Comparison of ENCODE assay signal across 13 mouse cellular contexts in genomic region chr12:44380805-44381204, GRCm38 (mm10). TPM values are rescaled to one million over a fixed set of nuclear protein-coding genes. Genes with fewer than 3 reads are reported as not detected.
DNase-seq lines count a peak whose midpoint lies in the region; ATAC-seq and TF ChIP-seq lines count a peak whose summit lies in the region.
"Had no signal": no experiment of that assay in that cellular context is flagged by ENCODE, and none has a peak within 500 bp of the region (broad histone marks: within the 10 kb centered on the region; RNA-seq: fewer than 3 reads in every experiment).

No protein-coding gene starts in this region.

- no peak for TF ChIP-seq POLR2A in thymus, adult 2 months (IDR thresholded peaks at IDR 0.05; ENCODE audit: control insufficient read depth, extremely low read depth, insufficient read depth, low read length, poor library complexity)

- peak overlapping the region; percentile 51 for H3K27ac ChIP-seq in forebrain, embryonic 15.5 days (replicated peaks)
- H3K27ac ChIP-seq in forebrain, embryonic 10.5 days = no peak overlapping the region
- H3K27ac ChIP-seq in layer of hippocampus, adult 2 months = peak overlapping the region; percentile 92
- no peak overlapping the region for H3K27ac ChIP-seq in stomach, postnatal 0 days (replicated peaks)
- no peak overlapping the region for H3K27ac ChIP-seq in thymus, adult 2 months (ENCODE audit: control insufficient read depth, insufficient read depth, low read length)
- H3K27ac ChIP-seq: liver, embryonic 13.5 days; neural tube, embryonic 15.5 days had no signal

- intact Hi-C loops in left cerebral cortex, postnatal 4 days (cut with DNase I) = no loop called here

- TF ChIP-seq CTCF in layer of hippocampus, adult 2 months (conservative IDR thresholded peaks at IDR 0.05) = no peak
- no peak for TF ChIP-seq CTCF in stomach, postnatal 0 days (IDR thresholded peaks at IDR 0.05; ENCODE audit: low read depth)
- TF ChIP-seq CTCF in thymus, adult 2 months (IDR thresholded peaks at IDR 0.05; ENCODE audit: borderline replicate concordance, control insufficient read depth, extremely low read depth, insufficient read depth, low read length, poor library complexity) = no peak

- no peaks in the 10 kb centered on the region for H3K27me3 ChIP-seq in forebrain, embryonic 15.5 days
- no peaks in the 10 kb centered on the region for H3K27me3 ChIP-seq in forebrain, embryonic 10.5 days (ENCODE audit: poor library complexity, severe bottlenecking)
- no peaks in the 10 kb centered on the region for H3K27me3 ChIP-seq in stomach, postnatal 0 days (ENCODE audit: control insufficient read depth, insufficient read depth, low read length)
- H3K27me3 ChIP-seq in thymus, adult 2 months (ENCODE audit: control insufficient read depth, insufficient read depth, low read length) = no peaks in the 10 kb centered on the region
- H3K27me3 ChIP-seq: liver, embryonic 13.5 days; neural tube, embryonic 15.5 days had no signal

- H3K4me2 ChIP-seq in forebrain, embryonic 15.5 days (replicated peaks) = no peak overlapping the region
- no peak overlapping the region for H3K4me2 ChIP-seq in stomach, postnatal 0 days (replicated peaks; ENCODE audit: low read depth)
- H3K4me2 ChIP-seq: liver, embryonic 13.5 days; neural tube, embryonic 15.5 days had no signal

- H3K4me1 ChIP-seq in forebrain, embryonic 15.5 days = peaks cover 30% of the 10 kb centered on the region
- no peaks in the 10 kb centered on the region; the same call in 1 of the 2 replicates for H3K4me1 ChIP-seq in forebrain, embryonic 10.5 days
- no peaks in the 10 kb centered on the region for H3K4me1 ChIP-seq in stomach, postnatal 0 days (replicated peaks; ENCODE audit: control insufficient read depth, insufficient read depth)
- no peaks in the 10 kb centered on the region for H3K4me1 ChIP-seq in thymus, adult 2 months (replicated peaks; ENCODE audit: control insufficient read depth, insufficient read depth, low read length)
- H3K4me1 ChIP-seq: liver, embryonic 13.5 days had no signal

- peak; percentile 79 for ATAC-seq in forebrain, embryonic 15.5 days (replicated peaks)
- ATAC-seq in granulocyte monocyte progenitor cell, adult 5-6 weeks (replicated peaks; ENCODE audit: poor library complexity, severe bottlenecking) = no peak
- no peak for ATAC-seq in stomach, postnatal 0 days (ENCODE audit: low FRiP score, low TSS enrichment)

- WGBS in forebrain, embryonic 15.5 days = 67% methylated on average over 4 of the region's 4 CpGs
- WGBS in forebrain, embryonic 10.5 days = 93% methylated on average over 4 of the region's 4 CpGs
- WGBS in stomach, postnatal 0 days = 78% methylated on average over 4 of the region's 4 CpGs
- WGBS in thymus, adult 2 months = 83% methylated on average over 4 of the region's 4 CpGs

- DNase-seq in forebrain, embryonic 10.5 days (ENCODE audit: extremely low spot score, low spot score) = no peak
- peak; percentile 76 for DNase-seq in cerebellum, adult 9-11 months
- DNase-seq in layer of hippocampus, adult 2 months (ENCODE audit: low spot score in 2 of 2) = peak; percentile 77 to 89
- DNase-seq in left cerebral cortex, postnatal 4 days = peak; percentile 13
- DNase-seq in stomach, postnatal 0 days (ENCODE audit: low spot score) = no peak
- no peak for DNase-seq in thymus, adult 2 months
- DNase-seq: adrenal gland, adult 8-10 months; heart, postnatal 14 days; liver, embryonic 13.5 days had no signal

- H3K9ac ChIP-seq in forebrain, embryonic 15.5 days (replicated peaks) = no peak overlapping the region
- no peak overlapping the region for H3K9ac ChIP-seq in stomach, postnatal 0 days (ENCODE audit: low read length)
- H3K9ac ChIP-seq: liver, embryonic 13.5 days; neural tube, embryonic 15.5 days had no signal

- no peak overlapping the region for H3K4me3 ChIP-seq in forebrain, embryonic 15.5 days
- H3K4me3 ChIP-seq in forebrain, embryonic 10.5 days = no peak overlapping the region
- no peak overlapping the region for H3K4me3 ChIP-seq in layer of hippocampus, adult 2 months
- H3K4me3 ChIP-seq in stomach, postnatal 0 days (ENCODE audit: low read depth, low read length) = no peak overlapping the region
- H3K4me3 ChIP-seq in thymus, adult 2 months (ENCODE audit: control insufficient read depth, insufficient read depth, low read length) = no peak overlapping the region
- H3K4me3 ChIP-seq: liver, embryonic 13.5 days; neural tube, embryonic 15.5 days had no signal

- no peaks in the 10 kb centered on the region for H3K9me3 ChIP-seq in forebrain, embryonic 15.5 days
- no peaks in the 10 kb centered on the region for H3K9me3 ChIP-seq in forebrain, embryonic 10.5 days
- H3K9me3 ChIP-seq in stomach, postnatal 0 days (ENCODE audit: control insufficient read depth, low read length) = no peaks in the 10 kb centered on the region
- H3K9me3 ChIP-seq: liver, embryonic 13.5 days; neural tube, embryonic 15.5 days had no signal

- TF ChIP-seq EP300 in stomach, postnatal 0 days (optimal IDR thresholded peaks at IDR 0.05) = no peak

- no peaks in the 10 kb centered on the region for H3K36me3 ChIP-seq in forebrain, embryonic 15.5 days
- no peaks in the 10 kb centered on the region for H3K36me3 ChIP-seq in forebrain, embryonic 10.5 days (replicated peaks)
- H3K36me3 ChIP-seq in stomach, postnatal 0 days (ENCODE audit: control insufficient read depth, insufficient read depth, low read length) = no peaks in the 10 kb centered on the region
- no peaks in the 10 kb centered on the region for H3K36me3 ChIP-seq in thymus, adult 2 months (ENCODE audit: control insufficient read depth, insufficient read depth, low read length)
- H3K36me3 ChIP-seq: liver, embryonic 13.5 days; neural tube, embryonic 15.5 days had no signal

RNA-seq across cellular contexts. Expression of gene Nrcam, which starts 52.1 kb away (rescaled TPM):
- 107 and 112 TPM in 2 replicates for polyA plus RNA-seq in forebrain, embryonic 15.5 days (2015; fragmentation: Nextera tagmentation; extraction: Ambion mirVana)
- 19.4 and 22.6 TPM in 2 replicates for polyA plus RNA-seq in forebrain, embryonic 10.5 days (2016; fragmentation: Nextera tagmentation; extraction: Ambion mirVana)
- 100 to 1,000 TPM; 510 to 546 TPM for total RNA-seq in layer of hippocampus, adult 2 months (2021)
- total RNA-seq in left cerebral cortex, postnatal 4 days (2021) = 100 to 1,000 TPM; 323 to 345 TPM
- total RNA-seq in granulocyte monocyte progenitor cell, adult 5-6 weeks (2014; fragmentation: Nextera tagmentation) = 1.5 TPM in 1 of 2 replicates, not detected in the other
- 0.13 and 0.67 TPM in 2 replicates for total RNA-seq in granulocyte monocyte progenitor cell, adult 5-6 weeks (2017)
- 1.2 and 1.6 TPM in 2 replicates for polyA plus RNA-seq in stomach, postnatal 0 days (2015; fragmentation: Nextera tagmentation; extraction: Ambion mirVana)
- 0.40 and 0.97 TPM in 2 replicates for polyA plus RNA-seq in thymus, adult 2 months (2012; rRNA removed)
- total RNA-seq: MEL had no signal

Comparison
In these comparisons a context has a peak if more than half of its experiments do, and no peak if none do; other contexts are left out.
1. H3K27ac ChIP-seq: peak in forebrain, embryonic 15.5 days (single experiment) and layer of hippocampus, adult 2 months (single experiment); none in forebrain, embryonic 10.5 days (single experiment), stomach, postnatal 0 days (single experiment) and thymus, adult 2 months (single experiment).
2. DNase-seq: peak in cerebellum, adult 9-11 months (single experiment), layer of hippocampus, adult 2 months (2 of 2) and left cerebral cortex, postnatal 4 days (single experiment); none in forebrain, embryonic 10.5 days (single experiment), stomach, postnatal 0 days (single experiment) and thymus, adult 2 months (single experiment).